Mouse (Mus musculus) forebrain, postnatal 0 days (tissue): ENCODE results near the gene Cnst. TPM values are rescaled to one million over a fixed set of nuclear protein-coding genes. Genes with fewer than 3 reads are reported as not detected.

Source experiments
- ATAC-seq: fragments of 200-750 bp; cut with Nextera tagmentation; 2 replicates; pipeline ENCODE4 v1.8.0; 2017; ENCODE audit warnings: mild to moderate bottlenecking, moderate library complexity
- DNase-seq: peaks from one replicate; pipeline ENCODE4 v3.0.0-alpha.2; 2015
- H3K27ac ChIP-seq: fragments of 300-500 bp; sonication (generic); 2 replicates; pipeline ENCODE4 v1.5.1; 2014; ENCODE audit warnings: low read depth, mild to moderate bottlenecking, antibody characterized with exemption, low read length, moderate library complexity, mixed read lengths
- H3K27me3 ChIP-seq: fragments of 300-500 bp; sonication (generic); 2 replicates; pipeline ENCODE4 v1.6.1; 2014; ENCODE audit warnings: mild to moderate bottlenecking, low read length, mixed read lengths; ENCODE audit not compliant: insufficient read depth
- H3K36me3 ChIP-seq: fragments of 300-500 bp; sonication (generic); 2 replicates; pipeline ENCODE4 v1.6.1; 2014; ENCODE audit warnings: mild to moderate bottlenecking, moderate library complexity; ENCODE audit not compliant: insufficient read depth
- H3K4me1 ChIP-seq: fragments of 300-500 bp; sonication (generic); 2 replicates; pipeline ENCODE4 v1.6.1; 2014; ENCODE audit warnings: antibody characterized with exemption; ENCODE audit not compliant: insufficient read depth
- H3K4me2 ChIP-seq: fragments of 300-500 bp; sonication (generic); 2 replicates; pipeline ENCODE4 v1.6.1; 2014; ENCODE audit warnings: low read depth, mild to moderate bottlenecking, moderate library complexity
- H3K4me3 ChIP-seq: fragments of 300-500 bp; sonication (generic); 2 replicates; pipeline ENCODE4 v1.5.1; 2014; ENCODE audit warnings: low read depth, low read length, mixed read lengths
- H3K9ac ChIP-seq: fragments of 300-500 bp; sonication (generic); 2 replicates; pipeline ENCODE4 v1.6.1; 2014; ENCODE audit warnings: mild to moderate bottlenecking
- H3K9me3 ChIP-seq: fragments of 300-500 bp; sonication (generic); 2 replicates; pipeline ENCODE4 v1.6.1; 2016; ENCODE audit warnings: low read length
- CTCF ChIP-seq: sonication (generic); IDR thresholded peaks from 2 replicates; pipeline ENCODE4 v1.5.1; 2016; ENCODE audit warnings: antibody characterized with exemption, control low read depth, low read depth
- WGBS: fragments of 180-500 bp; shearing (Covaris S2); extraction: QIAGEN DNeasy Blood & Tissue Kit; methylation state at CpG from one replicate; pipeline ENCODE4 v1.1.7; 2014; 5-methylcytosine and 5-hydroxymethylcytosine counted together
- polyA plus RNA-seq: library from polyadenylated mRNA; unstranded; fragments of >200 nt; fragmentation: Nextera tagmentation; extraction: Ambion mirVana; gene quantifications from 2 replicates; pipeline ENCODE4 v1.2.1, GENCODE M21; 2015
- total RNA-seq: library from RNA; depleted of rRNA; stranded (reverse); fragments of >200 nt; gene quantifications from 2 replicates; pipeline ENCODE4 v1.2.3, GENCODE M21; 2014

Gene Cnst
- total and polyA plus RNA-seq, 2 experiments from 2014 or later: 12.8 to 28.5 TPM

GRCm38 (mm10) chr1:179553949-179554347 is 7.8 kb downstream of the Cnst start:
- H3K4me1 ChIP-seq: no peaks in the 10 kb centered on the region
- DNase-seq (no peak), ATAC-seq (no peak)
- no peaks in the 10 kb centered on the region for H3K36me3 ChIP-seq
- H3K27me3 ChIP-seq: no peaks in the 10 kb centered on the region
- no peak overlapping the region for H3K27ac ChIP-seq
- no peak overlapping the region for H3K9ac ChIP-seq
- H3K4me3 ChIP-seq: no peak overlapping the region
- 78% methylated on average over 4 of the region's 4 CpGs for WGBS
- H3K4me2 ChIP-seq: no peak overlapping the region
- no peak for TF ChIP-seq CTCF
- no peaks in the 10 kb centered on the region for H3K9me3 ChIP-seq

- no peak for TF ChIP-seq CTCF
- ATAC-seq: no peak
- H3K4me2 ChIP-seq: no peak overlapping the region
- WGBS: 81% methylated on average over 3 of the region's 3 CpGs
- no peak overlapping the region for H3K4me3 ChIP-seq
- no peaks in the 10 kb centered on the region for H3K27me3 ChIP-seq
- H3K9ac ChIP-seq: no peak overlapping the region
- H3K27ac ChIP-seq: no peak overlapping the region
- H3K4me1 ChIP-seq: no peaks in the 10 kb centered on the region
- no peaks in the 10 kb centered on the region for H3K9me3 ChIP-seq
- H3K36me3 ChIP-seq: no peaks in the 10 kb centered on the region
- DNase-seq: no peak
Measured at GRCm38 (mm10) chr1:179556921-179557320, 10.8 kb downstream of the Cnst start.

- H3K4me3 ChIP-seq: no peak overlapping the region
- H3K4me1 ChIP-seq: no peaks in the 10 kb centered on the region
- no peaks in the 10 kb centered on the region for H3K36me3 ChIP-seq
- WGBS: 70% methylated on average over 11 of the region's 11 CpGs
- DNase-seq (no peak), ATAC-seq (no peak)
- no peaks in the 10 kb centered on the region for H3K9me3 ChIP-seq
- no peaks in the 10 kb centered on the region for H3K27me3 ChIP-seq
- no peak overlapping the region for H3K9ac ChIP-seq
- H3K27ac ChIP-seq: no peak overlapping the region
- no peak for TF ChIP-seq CTCF
- no peak overlapping the region for H3K4me2 ChIP-seq
Measured at GRCm38 (mm10) chr1:179559446-179560194, 13.4 kb downstream of the Cnst start.

GRCm38 (mm10) chr1:179560845-179561430 is 14.8 kb downstream of the Cnst start:
- Histone ChIP-seq H3K9ac (no peak overlapping the region), H3K4me1 (no peaks in the 10 kb centered on the region), H3K27ac (no peak overlapping the region), H3K4me3 (no peak overlapping the region), H3K9me3 (no peaks in the 10 kb centered on the region), H3K4me2 (no peak overlapping the region), H3K36me3 (no peaks in the 10 kb centered on the region), H3K27me3 (no peaks in the 10 kb centered on the region)
- 88% methylated on average over 6 of the region's 6 CpGs for WGBS
- ATAC-seq (no peak), DNase-seq (no peak)
- TF ChIP-seq CTCF: no peak

GRCm38 (mm10) chr1:179563211-179563610 is 17.0 kb downstream of the Cnst start:
- H3K9me3 ChIP-seq: no peaks in the 10 kb centered on the region
- no peak overlapping the region for H3K9ac ChIP-seq
- no peaks in the 10 kb centered on the region for H3K4me1 ChIP-seq
- H3K36me3 ChIP-seq: no peaks in the 10 kb centered on the region
- TF ChIP-seq CTCF: no peak
- no peak overlapping the region for H3K27ac ChIP-seq
- no peak overlapping the region for H3K4me2 ChIP-seq
- no peak for DNase-seq
- 84% methylated on average over 4 of the region's 4 CpGs for WGBS
- H3K27me3 ChIP-seq: no peaks in the 10 kb centered on the region
- no peak for ATAC-seq
- H3K4me3 ChIP-seq: no peak overlapping the region

GRCm38 (mm10) chr1:179563926-179564325 is 17.8 kb downstream of the Cnst start:
- Histone ChIP-seq H3K36me3 (no peaks in the 10 kb centered on the region), H3K9ac (no peak overlapping the region), H3K27me3 (no peaks in the 10 kb centered on the region), H3K27ac (no peak overlapping the region), H3K4me1 (no peaks in the 10 kb centered on the region), H3K4me3 (no peak overlapping the region), H3K9me3 (no peaks in the 10 kb centered on the region), H3K4me2 (no peak overlapping the region)
- ATAC-seq (no peak), DNase-seq (no peak)
- no peak for TF ChIP-seq CTCF
- 85% methylated on average over 5 of the region's 5 CpGs for WGBS

GRCm38 (mm10) chr1:179567558-179567957 is 21.4 kb downstream of the Cnst start:
- Histone ChIP-seq H3K4me3 (no peak overlapping the region), H3K36me3 (no peaks in the 10 kb centered on the region), H3K9me3 (no peaks in the 10 kb centered on the region), H3K4me1 (no peaks in the 10 kb centered on the region), H3K9ac (no peak overlapping the region), H3K27me3 (no peaks in the 10 kb centered on the region), H3K27ac (no peak overlapping the region), H3K4me2 (no peak overlapping the region)
- DNase-seq: no peak
- 63% methylated on average over 7 of the region's 7 CpGs for WGBS
- ATAC-seq: no peak
- no peak for TF ChIP-seq CTCF
